Mouse (Mus musculus) neural tube, embryonic 13.5 days (tissue): ENCODE data around the gene Ecpas. TPM values are rescaled to one million over a fixed set of nuclear protein-coding genes. Genes with fewer than 3 reads are reported as not detected.

ENCODE experiments used
- ATAC-seq: fragments of 200-750 bp; cut with Nextera tagmentation; 2 replicates; pipeline ENCODE4 v1.8.0; 2017; ENCODE audit warnings: low read depth, mild to moderate bottlenecking, moderate TSS enrichment, moderate library complexity
- H3K27ac ChIP-seq: fragments of 300-500 bp; sonication (generic); replicated peaks from 2 replicates; pipeline ENCODE4 v1.5.1; 2015; ENCODE audit warnings: moderate library complexity, mild to moderate bottlenecking, inconsistent platforms
- H3K27me3 ChIP-seq: fragments of 300-500 bp; sonication (generic); 2 replicates; pipeline ENCODE4 v1.6.1; 2015; ENCODE audit warnings: mild to moderate bottlenecking, inconsistent platforms
- H3K36me3 ChIP-seq: fragments of 300-500 bp; sonication (generic); 2 replicates; pipeline ENCODE4 v1.6.1; 2015; ENCODE audit warnings: mild to moderate bottlenecking, inconsistent platforms
- H3K4me1 ChIP-seq: fragments of 300-500 bp; sonication (generic); replicated peaks from 2 replicates; pipeline ENCODE4 v1.6.1; 2015; ENCODE audit warnings: inconsistent platforms
- H3K4me2 ChIP-seq: fragments of 300-500 bp; sonication (generic); 2 replicates; pipeline ENCODE4 v1.6.1; 2015; ENCODE audit warnings: inconsistent platforms, mild to moderate bottlenecking, moderate library complexity
- H3K4me3 ChIP-seq: fragments of 300-500 bp; sonication (generic); 2 replicates; pipeline ENCODE4 v1.5.1; 2015; ENCODE audit warnings: mild to moderate bottlenecking, inconsistent platforms
- H3K9ac ChIP-seq: fragments of 300-500 bp; sonication (generic); 2 replicates; pipeline ENCODE4 v1.6.1; 2015; ENCODE audit warnings: moderate library complexity, mild to moderate bottlenecking, inconsistent platforms
- H3K9me3 ChIP-seq: fragments of 300-500 bp; sonication (generic); 2 replicates; pipeline ENCODE4 v1.6.1; 2016; ENCODE audit warnings: inconsistent platforms
- WGBS: fragments of 180-500 bp; shearing (Covaris S2); methylation state at CpG from one replicate; pipeline ENCODE4 v1.1.7; 2015; 5-methylcytosine and 5-hydroxymethylcytosine counted together
- polyA plus RNA-seq: library from polyadenylated mRNA; unstranded; fragments of >200 nt; fragmentation: Nextera tagmentation; extraction: Ambion mirVana; gene quantifications from 2 replicates; pipeline ENCODE4 v1.2.1, GENCODE M21; 2015

Ecpas gene
- polyA plus RNA-seq, 1 experiment from 2014 or later = 27.0 TPM

- 91% methylated on average over 6 of the region's 6 CpGs for WGBS
These were observed 20.0 kb upstream of the Ecpas start for GRCm38 (mm10) chr4:58932541-58932940.

GRCm38 (mm10) chr4:58927661-58928060, 15.1 kb upstream of the Ecpas start:
- Histone ChIP-seq H3K36me3 (no peaks in the 10 kb centered on the region), H3K9ac (no peak overlapping the region), H3K27ac (no peak overlapping the region), H3K4me3 (no peak overlapping the region), H3K27me3 (no peaks in the 10 kb centered on the region; the same call in 1 of the 2 replicates), H3K4me1 (no peaks in the 10 kb centered on the region), H3K9me3 (peaks cover 8% of the 10 kb centered on the region), H3K4me2 (no peak overlapping the region)
- ATAC-seq = no peak
- 73% methylated on average over 3 of the region's 3 CpGs for WGBS

More at GRCm38 (mm10) chr4:58932541-58932940, 20.0 kb upstream of the Ecpas start:
- Histone ChIP-seq H3K9ac (no peak overlapping the region), H3K9me3 (no peaks in the 10 kb centered on the region), H3K36me3 (no peaks in the 10 kb centered on the region), H3K27ac (no peak overlapping the region), H3K27me3 (no peaks in the 10 kb centered on the region), H3K4me2 (no peak overlapping the region), H3K4me1 (no peaks in the 10 kb centered on the region), H3K4me3 (no peak overlapping the region)
- no peak for ATAC-seq

GRCm38 (mm10) chr4:58926120-58926519, 13.6 kb upstream of the Ecpas start:
- no peak overlapping the region for H3K9ac ChIP-seq
- 13% methylated on average over 2 of the region's 2 CpGs for WGBS

GRCm38 (mm10) chr4:58925664-58926063, 13.1 kb upstream of the Ecpas start:
- no peak for ATAC-seq
- Histone ChIP-seq H3K4me3 (no peak overlapping the region), H3K9ac (no peak overlapping the region), H3K36me3 (no peaks in the 10 kb centered on the region), H3K9me3 (peaks cover 8% of the 10 kb centered on the region), H3K4me1 (no peaks in the 10 kb centered on the region), H3K27me3 (no peaks in the 10 kb centered on the region; the same call in 1 of the 2 replicates), H3K27ac (no peak overlapping the region), H3K4me2 (no peak overlapping the region)
- 40% methylated on average over 5 of the region's 5 CpGs for WGBS

More at GRCm38 (mm10) chr4:58926120-58926519, 13.6 kb upstream of the Ecpas start:
- Histone ChIP-seq H3K36me3 (no peaks in the 10 kb centered on the region), H3K4me2 (no peak overlapping the region), H3K27me3 (no peaks in the 10 kb centered on the region; the same call in 1 of the 2 replicates), H3K27ac (no peak overlapping the region), H3K4me1 (no peaks in the 10 kb centered on the region), H3K9me3 (peaks cover 8% of the 10 kb centered on the region), H3K4me3 (no peak overlapping the region)
- ATAC-seq = no peak

- no peak for ATAC-seq
- Histone ChIP-seq H3K9ac (no peak overlapping the region), H3K27ac (no peak overlapping the region), H3K4me3 (no peak overlapping the region), H3K4me1 (no peaks in the 10 kb centered on the region), H3K27me3 (no peaks in the 10 kb centered on the region; the same call in 1 of the 2 replicates), H3K36me3 (no peaks in the 10 kb centered on the region), H3K9me3 (peaks cover 8% of the 10 kb centered on the region), H3K4me2 (no peak overlapping the region)
- 78% methylated on average over 2 of the region's 2 CpGs for WGBS
These were observed 11.4 kb upstream of the Ecpas start for GRCm38 (mm10) chr4:58923933-58924332.

GRCm38 (mm10) chr4:58915081-58915826, 2.7 kb upstream of the Ecpas start:
- H3K9ac ChIP-seq = no peak overlapping the region
- no peak overlapping the region for H3K4me2 ChIP-seq
- H3K4me1 ChIP-seq = peaks cover 16% of the 10 kb centered on the region
- no peak overlapping the region for H3K27ac ChIP-seq
- no peaks in the 10 kb centered on the region for H3K9me3 ChIP-seq
- WGBS = 83% methylated on average over 8 of the region's 8 CpGs
- no peak overlapping the region for H3K4me3 ChIP-seq
- no peaks in the 10 kb centered on the region for H3K36me3 ChIP-seq
- no peak for ATAC-seq
- no peaks in the 10 kb centered on the region for H3K27me3 ChIP-seq

GRCm38 (mm10) chr4:58913336-58914026, 932 bp upstream of the Ecpas start:
- peak overlapping the region; percentile 97; the same call in 1 of the 2 replicates for H3K9ac ChIP-seq
- ATAC-seq = no peak
- no peak overlapping the region for H3K27ac ChIP-seq

GRCm38 (mm10) chr4:58911831-58912628, 519 bp downstream of the Ecpas start:
- ATAC-seq = peak; percentile 88
- Histone ChIP-seq H3K4me3 (peak overlapping the region; percentile 89), H3K4me2 (peak overlapping the region; percentile 67), H3K27me3 (no peaks in the 10 kb centered on the region), H3K27ac (peak overlapping the region; percentile 97), H3K9me3 (no peaks in the 10 kb centered on the region), H3K9ac (peak overlapping the region; percentile 97), H3K4me1 (peaks cover 19% of the 10 kb centered on the region), H3K36me3 (no peaks in the 10 kb centered on the region)
- under 1% methylated on average over 93 of the region's 126 CpGs for WGBS

More at GRCm38 (mm10) chr4:58913336-58914026, 932 bp upstream of the Ecpas start:
- Histone ChIP-seq H3K36me3 (no peaks in the 10 kb centered on the region), H3K9me3 (no peaks in the 10 kb centered on the region), H3K4me2 (peak overlapping the region; percentile 67), H3K4me3 (peak overlapping the region; percentile 89), H3K4me1 (peaks cover 19% of the 10 kb centered on the region), H3K27me3 (no peaks in the 10 kb centered on the region)
- 55% methylated on average over 3 of the region's 3 CpGs for WGBS

- H3K9me3 ChIP-seq = no peaks in the 10 kb centered on the region
- peak overlapping the region; percentile 97 for H3K9ac ChIP-seq
- WGBS = under 1% methylated on average over 54 of the region's 56 CpGs
- ATAC-seq = peak; percentile 78
- peak overlapping the region; percentile 97 for H3K27ac ChIP-seq
- peak overlapping the region; percentile 67 for H3K4me2 ChIP-seq
- peaks cover 19% of the 10 kb centered on the region for H3K4me1 ChIP-seq
- peak overlapping the region; percentile 89 for H3K4me3 ChIP-seq
- H3K27me3 ChIP-seq = no peaks in the 10 kb centered on the region
- no peaks in the 10 kb centered on the region for H3K36me3 ChIP-seq
These were observed 1.3 kb downstream of the Ecpas start for GRCm38 (mm10) chr4:58911069-58911830.

GRCm38 (mm10) chr4:58910175-58911068, 2.1 kb downstream of the Ecpas start:
- Histone ChIP-seq H3K27ac (peak overlapping the region; percentile 97), H3K9me3 (no peaks in the 10 kb centered on the region), H3K36me3 (no peaks in the 10 kb centered on the region), H3K27me3 (no peaks in the 10 kb centered on the region), H3K9ac (peak overlapping the region; percentile 97), H3K4me2 (peak overlapping the region; percentile 67), H3K4me3 (peak overlapping the region; percentile 89), H3K4me1 (peaks cover 19% of the 10 kb centered on the region)
- 35% methylated on average over 16 of the region's 16 CpGs for WGBS
- ATAC-seq = no peak
